Mouse (Mus musculus) kidney, postnatal 25 days (tissue): ENCODE measurements around the gene Slco6d1.
"Not testable (repeated sequence)": the region's sequence is repeated elsewhere in the genome, so short reads cannot be mapped to it uniquely, and the experiment has no call there.

Experiments
- DNase-seq, 2 experiments: peaks; one replicate each; pipeline ENCODE4 v3.0.0; 2021; ENCODE audit warnings: mixed read lengths in 2 of 2

Gene Slco6d1

GRCm38 (mm10) chr1:98420824-98421223, at the start of gene Slco6d1:
Gene Slco6d1, plus strand, starts transcription at chr1:98421124.
- no peak for DNase-seq

GRCm38 (mm10) chr1:98392001-98392400, 28.9 kb upstream of the Slco6d1 start:
- DNase-seq = no peak

- DNase-seq = no peak
These were observed 27.0 kb downstream of the Slco6d1 start for GRCm38 (mm10) chr1:98447929-98448328.

GRCm38 (mm10) chr1:98459224-98459623, 38.3 kb downstream of the Slco6d1 start:
- not testable (repeated sequence) for DNase-seq

- DNase-seq = not testable (repeated sequence)
These were observed 55.5 kb downstream of the Slco6d1 start for GRCm38 (mm10) chr1:98476381-98476780.

- no peak for DNase-seq
These were observed 58.3 kb downstream of the Slco6d1 start for GRCm38 (mm10) chr1:98479243-98479642.

GRCm38 (mm10) chr1:98505982-98506381, 85.1 kb downstream of the Slco6d1 start:
- DNase-seq = no peak

GRCm38 (mm10) chr1:98522977-98523376, 102.1 kb downstream of the Slco6d1 start:
- no peak for DNase-seq

GRCm38 (mm10) chr1:98523537-98523936, 102.6 kb downstream of the Slco6d1 start:
- DNase-seq = no peak

- not testable (repeated sequence) for DNase-seq
These were observed 107.4 kb downstream of the Slco6d1 start for GRCm38 (mm10) chr1:98528368-98528767.

GRCm38 (mm10) chr1:98545372-98545771, 124.4 kb downstream of the Slco6d1 start:
- DNase-seq = no peak

- no peak for DNase-seq
These were observed 133.5 kb downstream of the Slco6d1 start for GRCm38 (mm10) chr1:98554388-98554787.

- no peak for DNase-seq
These were observed 144.8 kb downstream of the Slco6d1 start for GRCm38 (mm10) chr1:98565701-98566100.
